Mouse (Mus musculus): ENCODE data around the gene Tfb2m.

Tfb2m gene

DNA sequence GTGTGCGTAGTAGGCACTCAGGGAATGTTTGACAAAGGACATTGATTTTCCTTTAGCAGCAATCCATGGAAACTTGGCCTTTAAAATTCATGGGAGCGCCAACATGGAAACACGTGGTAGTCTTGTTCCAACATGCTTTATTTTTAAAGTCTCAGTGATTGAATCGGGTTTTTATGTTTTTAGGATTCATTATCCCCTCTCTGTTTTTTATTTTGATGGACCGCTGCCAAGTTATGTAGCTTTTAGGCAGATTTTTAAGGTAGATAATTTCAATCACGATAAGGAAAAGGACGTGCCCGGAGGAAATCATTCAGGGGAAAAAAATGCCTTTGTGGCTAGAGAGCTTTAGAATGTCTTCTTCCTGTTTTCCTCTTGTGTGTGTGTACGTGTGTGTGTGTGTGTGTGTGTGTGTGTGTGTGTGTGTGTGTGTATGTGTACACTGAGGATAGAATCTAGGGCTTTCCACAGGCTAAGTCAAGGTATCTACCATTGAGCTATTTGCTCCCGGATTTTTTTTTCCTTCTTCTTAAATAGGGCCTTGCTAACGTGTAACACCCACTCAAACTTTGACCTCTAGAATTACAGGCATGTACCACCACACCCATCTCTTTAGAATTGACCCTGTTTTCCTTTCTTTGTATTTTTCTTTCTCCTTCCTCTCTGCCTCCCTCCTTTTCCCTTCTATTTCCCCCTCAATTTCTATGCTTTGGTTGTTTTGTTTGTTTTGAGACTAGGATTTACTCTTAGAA, 13.6 kb upstream of the Tfb2m start:
- DNase-seq (ENCODE audit: low spot score) = no peak

DNA sequence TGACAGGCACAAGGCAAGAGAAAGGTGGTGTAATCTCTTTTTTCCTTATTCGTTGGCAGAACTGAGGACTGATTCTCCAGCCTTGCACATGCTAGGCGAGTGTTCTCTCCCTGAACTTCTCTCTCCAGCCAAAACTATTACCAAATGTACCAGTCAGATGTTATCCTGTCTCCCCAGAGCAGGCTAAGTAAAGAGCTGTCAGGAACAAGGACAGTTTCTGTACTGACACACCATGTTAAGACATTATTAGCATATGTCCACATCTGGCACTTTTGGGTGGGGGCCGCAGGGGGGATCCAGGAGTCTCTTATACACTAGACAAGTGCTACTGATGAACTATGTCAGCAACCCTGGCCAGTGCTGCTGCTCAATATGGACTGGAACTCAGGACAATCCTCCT, 10.9 kb upstream of the Tfb2m start:
- DNase-seq (ENCODE audit: low spot score) = no peak

DNA sequence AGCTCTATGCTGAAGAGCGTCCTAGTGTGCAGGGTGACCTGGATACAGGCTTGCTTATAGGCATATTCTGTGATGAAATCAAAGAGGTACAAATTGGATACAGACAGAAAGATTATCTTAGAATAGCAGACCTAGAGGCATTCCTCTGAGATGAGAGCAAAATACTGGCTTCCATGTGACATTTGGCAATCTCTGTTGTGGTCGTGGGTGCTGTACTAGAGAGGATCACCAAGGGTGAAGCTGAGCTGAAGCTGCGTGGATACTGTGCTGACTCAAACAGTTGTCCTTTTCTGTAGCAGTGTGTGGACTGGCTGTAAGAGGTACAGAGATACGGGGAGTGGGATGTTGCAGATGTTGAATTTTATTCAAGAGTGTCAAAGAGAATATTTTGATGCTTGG, 7.9 kb upstream of the Tfb2m start:
- DNase-seq (ENCODE audit: low spot score) = no peak

DNA sequence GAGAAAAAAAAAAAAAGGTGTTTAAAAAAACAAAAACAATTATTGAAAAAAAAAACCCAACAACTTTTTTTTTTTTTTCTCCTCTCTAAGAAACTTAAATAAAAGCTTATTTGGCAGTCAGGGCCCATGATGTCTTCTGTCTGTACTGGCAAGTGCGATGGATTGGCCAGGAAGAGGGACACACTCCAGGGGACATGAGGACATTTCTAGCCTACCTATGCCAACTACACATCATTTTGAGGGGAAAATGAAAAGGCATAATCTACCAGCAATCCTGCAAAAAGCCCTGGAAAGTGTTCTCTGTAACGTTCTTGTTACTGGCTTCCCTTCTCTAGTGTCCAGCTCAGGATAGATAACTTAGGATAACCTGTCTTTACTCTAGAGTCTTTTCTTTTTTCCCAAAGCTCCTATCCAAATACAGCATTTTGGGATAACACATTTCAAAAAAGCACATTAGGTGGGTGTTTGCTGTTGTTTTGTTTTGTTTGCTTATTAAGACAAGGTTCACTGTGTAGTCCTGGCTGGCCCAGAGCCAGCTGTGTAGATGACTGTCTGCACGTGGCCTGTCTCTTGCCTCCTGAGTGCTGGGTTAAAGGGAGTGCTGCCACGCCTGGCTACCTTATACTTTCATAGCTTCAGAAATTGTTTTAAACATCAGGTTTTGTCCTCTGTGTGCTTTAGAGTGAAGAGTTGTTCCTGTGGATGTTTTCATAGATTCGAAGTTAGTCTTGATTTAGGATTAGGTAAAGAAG, 7.3 kb upstream of the Tfb2m start:
- DNase-seq (ENCODE audit: low spot score) = no peak

- no peak for DNase-seq (ENCODE audit: low spot score)
These were observed 6.7 kb upstream of the Tfb2m start for GRCm38 (mm10) chr1:179552751-179553150.

DNA sequence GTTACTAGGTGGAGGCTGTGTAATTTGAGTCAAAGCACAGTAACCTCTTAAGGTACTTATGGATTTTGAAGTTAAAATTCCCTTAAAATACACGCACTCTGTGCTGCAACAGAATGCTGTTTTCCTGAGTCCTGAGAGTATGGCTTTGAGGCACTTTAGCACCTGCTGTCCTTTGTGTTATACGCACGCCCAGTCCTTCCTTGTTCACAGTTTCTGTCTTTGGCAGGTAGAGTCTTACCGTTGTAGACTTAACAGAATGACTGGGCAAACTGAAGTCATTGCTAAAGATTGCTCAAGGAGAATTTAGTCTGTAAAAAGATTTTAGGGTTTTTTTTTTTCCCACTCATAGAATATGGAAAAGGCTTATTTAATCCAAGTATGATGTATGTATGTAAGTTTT, 5.9 kb upstream of the Tfb2m start:
- DNase-seq (ENCODE audit: low spot score) = no peak

DNA sequence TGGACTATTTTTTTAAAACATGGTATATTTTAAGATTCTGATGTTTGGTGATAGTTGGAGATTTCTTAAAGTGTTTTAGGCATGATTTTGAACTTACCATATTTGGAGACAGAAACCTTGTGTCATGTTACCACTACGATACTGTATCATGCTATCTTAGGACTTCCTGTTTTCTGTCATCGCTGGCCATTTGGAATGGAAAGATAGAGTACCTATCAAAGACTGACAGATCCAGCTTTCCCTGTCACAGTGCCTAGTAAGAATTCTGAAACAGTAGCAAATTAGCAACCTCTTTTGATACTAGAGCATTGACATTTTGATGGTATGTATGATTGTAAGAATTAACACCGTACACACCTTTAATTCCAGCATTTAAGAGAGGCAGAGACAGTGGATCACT, 5.3 kb upstream of the Tfb2m start:
- DNase-seq (ENCODE audit: low spot score) = no peak

DNA sequence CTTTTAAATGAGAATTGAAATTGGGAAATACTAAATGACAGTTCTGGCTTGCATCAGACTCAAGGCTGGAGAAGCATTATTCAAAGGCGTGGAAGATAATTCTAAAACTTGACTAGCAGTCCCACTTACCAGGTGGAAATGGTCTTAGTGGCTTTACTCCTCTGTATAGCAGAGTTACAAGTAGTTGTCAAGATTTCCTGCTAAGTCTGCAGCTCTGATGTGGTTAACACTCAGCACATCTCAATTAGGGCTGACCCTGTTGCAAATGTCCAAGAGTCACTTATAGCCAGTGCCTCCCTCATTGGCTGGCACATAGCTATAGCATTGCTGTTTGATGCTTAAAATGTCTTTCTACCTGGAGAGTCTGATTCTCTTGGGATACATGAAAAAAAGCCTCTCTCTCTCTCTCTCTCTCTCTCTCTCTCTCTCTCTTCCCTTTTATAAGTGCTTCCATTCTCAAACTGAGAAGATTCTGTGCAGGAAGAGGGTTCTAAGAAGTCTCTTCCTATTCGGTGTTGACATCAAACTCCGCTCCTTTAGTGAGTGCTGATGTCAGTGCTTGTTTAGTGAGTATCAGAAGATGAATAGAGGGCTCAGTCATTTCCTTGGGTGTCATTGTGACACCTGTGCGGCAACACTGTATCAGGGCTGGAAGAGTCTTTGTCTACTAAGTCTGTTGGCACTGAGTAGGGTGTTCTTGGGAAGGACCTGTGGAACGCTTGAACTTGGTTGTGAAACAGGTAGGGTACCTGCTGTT, 3.1 kb upstream of the Tfb2m start:
- no peak for DNase-seq (ENCODE audit: low spot score)

GRCm38 (mm10) chr1:179548220-179548619, 2.2 kb upstream of the Tfb2m start:
- DNase-seq (ENCODE audit: low spot score) = no peak

GRCm38 (mm10) chr1:179547176-179547575, 1.1 kb upstream of the Tfb2m start:
- DNase-seq (ENCODE audit: low spot score) = no peak

- DNase-seq (ENCODE audit: low spot score) = no peak
These were observed 467 bp upstream of the Tfb2m start for GRCm38 (mm10) chr1:179546551-179546917.

GRCm38 (mm10) chr1:179541502-179541901, 4.6 kb downstream of the Tfb2m start:
- DNase-seq (ENCODE audit: low spot score) = no peak

GRCm38 (mm10) chr1:179539887-179540286, 6.2 kb downstream of the Tfb2m start:
- DNase-seq (ENCODE audit: low spot score) = no peak

DNA sequence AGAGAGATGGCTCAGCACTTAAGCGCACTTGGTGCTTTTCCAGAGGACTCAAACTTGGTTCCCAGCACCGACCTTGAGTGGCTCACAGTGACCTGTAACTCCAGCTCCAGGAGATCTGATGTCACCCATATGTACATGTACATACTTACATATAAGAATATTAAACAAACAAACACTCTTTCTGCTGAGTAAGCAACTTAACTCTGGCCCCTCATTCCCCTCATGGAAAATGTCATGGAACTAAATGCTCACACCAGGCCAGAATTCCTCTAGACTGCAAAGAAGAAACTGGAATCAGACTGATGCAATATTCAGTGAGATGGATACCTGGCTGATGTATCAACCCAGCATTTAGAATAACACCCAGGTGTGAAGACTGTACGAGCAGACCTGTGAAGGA, 7.0 kb downstream of the Tfb2m start:
- no peak for DNase-seq (ENCODE audit: low spot score)

DNA sequence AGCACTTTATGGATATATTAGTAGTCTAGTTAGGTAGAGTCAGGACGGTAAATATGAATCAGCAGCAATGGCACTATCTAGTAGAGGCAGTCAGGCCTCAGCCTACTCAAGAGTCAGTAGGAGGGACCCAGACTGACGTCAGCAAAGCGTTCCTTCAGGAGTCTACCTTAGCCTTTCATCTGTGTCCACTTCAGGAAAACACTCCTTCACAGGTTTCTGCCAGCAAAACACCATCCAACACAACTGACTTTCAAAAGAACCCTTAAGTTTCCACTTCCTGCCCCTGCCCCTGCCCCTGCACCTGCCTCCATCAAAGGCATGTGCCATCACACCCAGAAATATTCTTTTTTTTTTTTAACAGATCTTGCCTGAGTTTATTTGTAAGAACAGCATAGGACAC, 26.2 kb downstream of the Tfb2m start:
- DNase-seq (ENCODE audit: low spot score) = no peak

- peak; percentile 84 for DNase-seq (ENCODE audit: low spot score)
These were observed 28.2 kb downstream of the Tfb2m start, which contains the start of gene Smyd3 for GRCm38 (mm10) chr1:179517713-179518465. Smyd3 (minus strand) TSS chr1:179518041.

DNA sequence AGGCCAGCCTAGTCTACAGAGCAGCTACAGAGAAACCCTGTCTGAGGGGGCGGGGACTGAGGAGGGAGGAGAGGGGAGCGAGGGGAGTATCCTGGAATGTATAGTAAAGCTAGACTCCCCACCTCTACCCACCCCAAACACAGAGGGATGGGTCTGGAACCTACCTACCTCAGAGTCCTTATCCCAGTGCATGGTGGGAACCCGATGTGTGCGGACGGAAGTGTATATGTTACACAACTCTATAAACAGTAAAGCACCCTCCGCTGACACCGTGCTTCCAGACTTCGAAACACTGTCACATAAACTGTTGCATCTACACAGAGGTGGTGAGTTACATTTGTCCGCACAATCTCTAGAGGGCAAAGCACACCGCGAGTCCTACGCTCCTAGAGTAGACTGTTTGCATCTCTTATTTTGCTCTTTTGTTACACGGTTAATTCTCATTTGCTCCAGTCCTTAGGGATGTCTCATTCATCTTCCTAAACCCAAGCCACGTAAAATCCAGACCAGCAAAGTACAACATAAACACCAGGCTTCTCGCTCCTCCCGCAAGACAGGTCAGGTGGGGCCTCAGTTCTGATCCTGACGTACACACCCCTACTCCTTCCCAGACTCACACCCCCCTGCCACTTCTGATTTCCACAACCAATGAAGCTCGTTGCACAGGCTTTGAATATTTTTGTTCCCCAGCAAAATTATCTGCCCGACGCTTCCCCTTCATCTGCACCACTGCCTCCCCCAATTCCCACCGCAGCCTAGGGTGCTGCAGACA, 28.9 kb downstream of the Tfb2m start:
- peak; percentile 11 for DNase-seq (ENCODE audit: low spot score)

- no peak for DNase-seq (ENCODE audit: low spot score)
These were observed 34.2 kb downstream of the Tfb2m start for GRCm38 (mm10) chr1:179511895-179512294.

DNA sequence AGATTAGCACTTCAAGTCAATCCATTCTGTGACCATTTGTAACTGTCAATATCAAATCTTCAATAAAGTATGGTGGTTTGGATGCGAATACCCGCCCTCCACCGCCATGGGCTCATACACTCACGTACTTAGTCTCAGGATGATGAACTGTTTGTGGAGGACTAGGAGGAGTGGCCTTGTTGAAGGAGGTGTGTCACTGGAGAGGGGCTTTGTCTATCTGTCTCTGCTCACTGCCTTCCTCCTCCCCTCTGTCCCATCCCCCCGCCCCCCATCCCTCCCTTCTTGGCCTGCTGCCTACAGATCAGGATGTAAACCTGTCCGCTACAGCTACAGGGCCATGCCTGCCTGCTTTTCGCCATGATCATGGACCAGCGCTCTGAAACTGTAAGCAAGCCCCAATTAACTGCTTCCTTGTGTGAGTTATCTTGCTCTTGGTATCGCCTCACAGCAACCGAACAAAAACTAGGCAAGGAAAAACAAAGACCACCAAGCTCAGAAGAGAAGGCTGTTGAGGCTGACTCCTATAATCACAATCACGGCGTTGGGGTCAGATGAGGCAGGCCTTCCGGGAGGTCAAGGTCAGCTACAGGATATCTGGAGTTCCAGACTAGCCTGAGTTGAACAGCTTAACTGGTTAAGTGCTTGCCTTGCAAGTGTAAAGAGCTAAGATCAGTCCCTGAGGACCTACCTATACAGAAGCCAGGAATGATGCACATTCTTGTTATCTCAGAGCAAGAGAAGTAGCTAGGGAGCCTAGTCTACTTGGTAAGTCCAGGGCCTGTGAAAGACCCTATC, 35.3 kb downstream of the Tfb2m start:
- no peak for DNase-seq (ENCODE audit: low spot score)

DNA sequence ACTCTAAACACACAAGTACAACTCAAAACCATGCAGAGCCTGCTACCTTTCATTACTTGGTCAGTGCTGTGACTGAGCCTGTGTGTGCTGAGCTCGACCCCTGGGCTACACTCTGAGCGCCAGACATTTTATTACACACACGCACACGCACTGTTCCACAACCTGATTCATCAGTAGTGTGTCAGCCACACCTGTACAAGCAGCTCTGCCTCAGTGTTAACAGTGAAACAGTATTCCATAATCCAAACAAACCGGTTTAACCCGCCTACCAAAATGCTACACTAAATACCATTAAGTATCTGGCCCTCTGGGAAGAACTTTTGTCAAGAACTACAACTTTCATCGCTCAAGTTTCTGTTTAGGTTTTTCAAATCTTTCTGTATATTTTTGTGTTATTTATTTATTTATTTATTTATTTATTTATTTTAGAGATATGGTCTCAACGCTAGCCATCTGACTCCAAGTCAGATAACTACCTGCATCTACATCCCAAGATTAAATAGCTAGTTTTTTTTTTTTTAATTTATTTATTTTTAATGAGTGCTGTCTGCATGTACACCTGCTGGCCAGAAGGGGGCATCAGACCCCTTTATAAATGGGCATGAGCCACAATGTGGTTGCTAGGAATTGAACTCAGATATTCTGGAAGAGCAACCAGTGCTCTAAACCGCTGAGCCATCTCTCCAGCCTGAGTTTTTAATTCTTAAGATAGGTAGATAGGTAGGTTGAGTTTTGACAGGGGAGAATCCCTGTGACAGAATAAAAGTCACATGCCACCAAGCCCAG, 39.3 kb downstream of the Tfb2m start:
- DNase-seq (ENCODE audit: low spot score) = peak; percentile 12

All from urinary bladder, postnatal 14 days (tissue).